Mouse (Mus musculus): ENCODE measurements around the gene Rasa1.

The Rasa1 gene

DNA sequence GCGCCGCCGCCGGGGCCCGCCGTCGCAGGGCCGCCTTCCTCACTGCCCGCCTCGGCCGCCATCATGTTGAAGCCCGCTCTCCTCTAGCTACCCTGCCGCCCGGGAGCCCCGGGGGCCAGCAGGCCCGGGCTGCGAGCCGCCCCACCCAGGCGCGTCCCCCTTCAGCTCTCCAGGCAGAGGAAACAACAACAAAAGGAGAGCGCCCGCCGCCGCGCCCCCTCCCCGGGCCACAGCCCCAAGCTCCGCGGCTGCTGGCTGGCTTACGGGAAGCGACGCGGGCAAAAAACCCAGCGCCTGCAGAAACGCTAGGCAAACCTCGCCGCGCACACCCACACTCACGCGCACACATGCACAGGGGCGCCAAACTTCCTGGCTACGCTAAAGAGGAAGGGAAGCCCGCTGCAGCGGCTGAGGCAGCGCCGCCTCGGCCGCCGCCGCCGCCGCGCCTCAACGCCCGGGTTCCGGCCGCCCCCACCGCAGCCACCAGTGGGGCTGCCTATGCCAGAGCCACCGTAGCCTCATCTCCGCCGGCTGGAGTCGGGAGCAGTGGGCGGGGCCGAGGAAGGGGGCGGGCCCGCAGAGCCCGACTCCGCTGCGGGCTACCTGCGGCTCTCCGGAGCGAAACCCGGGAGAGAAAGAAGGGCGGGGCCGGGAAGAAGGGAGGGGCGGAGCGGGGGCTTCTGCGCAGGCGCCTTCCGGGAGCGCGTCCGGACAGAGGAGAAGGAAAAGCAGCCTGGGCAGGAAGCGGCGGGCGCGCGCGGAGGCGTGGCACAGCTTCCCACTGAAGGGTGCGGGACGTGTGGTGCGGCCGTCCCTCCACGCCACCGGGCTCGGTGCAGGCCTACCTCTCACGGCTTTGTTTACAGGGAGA is at the start of gene Rasa1:
Gene Rasa1 (minus strand): TSS at position 288 of the 871 bp plus-strand sequence.
- DNase-seq (ENCODE audit: low spot score in 2 of 2) = peak; percentile 88 to 91

DNA sequence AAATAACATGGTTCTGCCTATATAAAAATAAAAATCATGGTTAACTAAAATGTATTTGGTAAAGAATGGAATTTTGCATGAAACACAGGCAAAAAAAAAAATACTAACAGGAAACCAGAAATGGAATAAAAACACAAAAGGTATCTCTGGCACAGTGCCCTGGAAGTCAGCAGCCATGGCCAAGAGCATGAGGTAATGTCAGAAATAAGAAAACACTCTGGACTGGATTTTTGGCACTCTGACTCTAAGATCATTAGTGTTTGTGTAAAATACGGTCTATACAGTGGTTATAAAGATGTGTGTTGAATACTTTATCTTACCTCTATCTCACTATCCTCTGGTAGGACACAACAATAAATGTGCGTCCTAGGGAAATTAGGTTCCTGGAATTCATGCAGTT is 22.6 kb upstream of the Rasa1 start:
- DNase-seq (ENCODE audit: low spot score in 2 of 2) = no peak

DNA sequence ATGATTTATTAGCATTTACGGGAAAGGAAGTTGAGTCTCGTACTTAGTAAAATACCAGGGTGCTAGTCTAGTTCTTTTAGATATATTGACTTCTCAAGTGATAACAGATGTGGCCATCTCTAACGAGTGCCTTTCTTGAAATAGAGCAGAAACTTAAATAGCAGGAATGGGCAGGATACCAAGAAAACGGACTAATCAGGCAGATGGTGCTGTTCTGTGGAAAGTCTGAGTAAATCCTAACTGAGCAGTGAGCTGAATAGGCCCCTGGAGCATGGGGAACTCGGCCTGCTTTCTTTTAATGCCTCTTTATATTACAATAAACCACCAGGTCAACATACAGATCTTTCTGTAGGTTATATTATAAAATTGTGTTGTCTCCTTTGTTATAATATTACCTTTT is 22.0 kb upstream of the Rasa1 start:
- DNase-seq (ENCODE audit: low spot score in 2 of 2) = peak; percentile 17 to 23

DNA sequence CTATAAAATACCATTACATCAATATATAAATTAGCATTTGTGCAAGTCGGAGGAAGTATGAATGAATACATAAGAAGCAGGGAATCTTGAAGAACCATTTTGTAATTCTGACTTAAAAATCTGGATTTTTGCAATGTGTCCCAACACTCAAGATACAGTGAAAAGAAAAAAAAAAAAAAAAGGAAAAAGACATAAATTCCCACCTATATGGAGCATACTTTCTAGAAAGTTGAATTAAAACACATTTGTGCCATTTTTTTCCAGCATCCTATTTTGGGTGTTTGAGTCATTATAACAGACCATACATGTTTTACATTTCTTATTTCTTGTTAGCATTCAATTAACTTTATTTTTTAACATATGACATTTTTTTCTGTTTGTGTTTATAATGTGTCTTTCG is 21.6 kb upstream of the Rasa1 start:
- no peak for DNase-seq (ENCODE audit: low spot score in 2 of 2)

DNA sequence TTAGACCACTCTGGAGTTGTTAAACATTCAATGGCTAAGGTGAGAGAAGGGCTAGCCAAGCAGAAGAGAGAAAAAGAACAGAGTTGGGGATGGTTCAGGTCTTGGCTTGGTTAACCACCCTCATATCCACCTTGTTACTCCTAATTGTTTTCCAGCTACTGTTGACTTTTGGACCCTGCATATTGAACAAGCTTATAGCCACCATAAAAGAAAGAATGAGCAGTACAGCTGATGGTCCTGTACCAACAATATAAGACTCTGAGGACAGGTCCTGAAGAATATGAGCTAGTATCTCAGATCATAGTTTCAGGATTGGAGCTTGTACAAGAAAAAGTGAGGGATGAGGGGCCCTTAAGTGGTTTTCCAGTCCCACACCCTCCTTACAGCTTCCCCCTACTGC is 17.1 kb upstream of the Rasa1 start:
- no peak for DNase-seq (ENCODE audit: low spot score in 2 of 2)

DNA sequence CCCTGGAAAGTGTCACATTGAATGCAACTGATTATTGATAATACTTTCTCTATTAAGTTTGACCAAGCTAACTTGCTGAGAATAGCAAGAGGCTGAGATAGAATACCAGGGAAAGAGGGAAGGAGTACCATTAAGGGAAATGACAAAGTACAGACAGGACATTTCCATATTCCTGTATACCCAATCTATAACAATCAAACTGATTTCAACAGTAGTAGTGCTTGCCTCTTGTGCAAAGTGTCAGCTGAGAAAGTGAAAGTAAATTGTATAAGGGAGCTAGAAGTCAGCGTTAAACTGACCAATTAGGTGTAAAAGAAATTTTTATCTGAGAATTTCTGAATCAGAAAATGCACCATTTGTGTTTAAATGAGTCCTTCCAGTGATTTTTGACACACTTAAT is 1.7 kb upstream of the Rasa1 start:
- no peak for DNase-seq (ENCODE audit: low spot score in 2 of 2)

DNA sequence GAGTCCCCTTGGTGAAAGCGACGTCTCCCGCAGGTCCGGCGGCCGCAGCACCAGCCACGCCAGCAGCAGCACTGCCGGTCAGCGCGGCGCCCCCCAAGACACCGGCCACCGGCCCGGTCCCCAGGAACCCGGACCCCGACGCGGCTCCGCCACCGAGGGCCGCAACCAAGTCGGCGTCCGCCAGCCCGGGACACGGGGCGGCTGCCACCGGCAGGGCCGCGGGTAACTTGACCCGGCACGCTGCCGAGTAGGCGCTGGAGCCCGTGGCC is 422 bp downstream of the Rasa1 start:
- no peak for DNase-seq (ENCODE audit: low spot score in 2 of 2)

DNA sequence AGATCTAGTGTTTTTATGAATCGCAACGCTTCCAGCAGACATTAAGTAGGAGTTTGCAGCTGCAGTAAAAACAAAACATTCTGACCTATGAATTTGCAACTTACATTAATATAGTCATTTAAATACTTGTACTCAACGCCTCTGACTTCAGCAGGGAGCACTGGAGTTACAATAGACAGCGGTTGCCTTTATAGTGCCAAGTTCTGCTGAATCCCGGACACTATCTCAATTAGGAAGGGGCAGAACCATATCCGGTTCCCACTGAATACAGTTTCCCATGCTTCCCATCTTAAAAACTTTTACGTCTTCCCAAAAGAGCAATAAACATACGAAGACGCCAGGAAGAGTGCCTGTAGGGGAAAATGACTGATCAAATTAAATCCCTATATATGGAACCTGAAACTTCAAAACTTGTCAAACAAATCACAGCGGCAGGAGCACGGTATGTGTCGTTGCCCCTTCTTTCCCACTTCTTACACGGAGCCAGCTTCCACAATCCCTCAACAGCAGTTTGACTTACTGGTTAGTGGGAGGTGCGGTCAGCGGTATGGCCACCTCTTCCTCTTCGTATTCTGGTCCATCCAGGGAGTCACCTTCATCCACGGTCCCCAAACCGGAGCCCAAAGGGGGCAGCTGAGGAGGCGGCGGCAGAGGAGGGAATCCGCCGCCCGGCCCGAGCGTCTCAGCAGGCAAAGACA is 905 bp downstream of the Rasa1 start:
- DNase-seq (ENCODE audit: low spot score in 2 of 2) = peak in 1 of 2 experiments; percentile 25

DNA sequence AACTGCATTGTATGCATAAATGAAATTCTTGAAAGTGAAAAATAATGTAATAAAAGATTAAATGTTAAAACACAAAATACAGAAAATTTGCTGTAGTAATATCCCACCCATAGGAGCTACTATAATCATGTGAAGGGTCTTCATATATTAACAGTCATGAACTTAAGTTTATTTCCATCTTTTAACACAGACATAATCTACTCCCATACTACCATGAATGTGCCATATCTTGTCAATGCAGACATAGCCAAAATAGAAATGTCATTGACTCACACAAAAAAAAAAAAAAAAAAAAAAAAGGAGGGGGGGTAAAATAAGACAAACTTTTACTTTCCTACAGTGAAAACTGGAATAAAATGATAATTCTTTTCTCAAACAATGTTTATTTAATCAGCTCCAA is 6.3 kb downstream of the Rasa1 start:
- no peak for DNase-seq (ENCODE audit: low spot score in 2 of 2)

DNA sequence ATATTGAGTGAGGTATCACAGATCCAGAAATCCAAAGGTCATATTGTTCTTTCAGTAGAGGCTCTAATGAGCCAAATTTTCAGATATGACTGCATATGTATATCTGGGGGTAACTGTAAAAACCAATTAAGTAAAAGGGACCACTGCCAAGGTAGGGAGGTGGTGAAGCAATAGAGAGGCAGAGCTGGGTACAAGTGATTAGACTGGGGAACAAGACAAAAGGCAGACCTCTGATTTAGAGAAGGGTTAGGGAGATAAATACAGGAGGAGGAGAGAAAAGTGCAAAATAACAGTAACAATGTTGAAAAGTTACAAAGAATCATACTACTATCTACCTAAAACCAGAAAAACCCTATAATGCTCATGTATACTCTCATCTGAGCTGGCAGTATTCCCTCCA is 10.0 kb downstream of the Rasa1 start:
- no peak for DNase-seq (ENCODE audit: low spot score in 2 of 2)

DNA sequence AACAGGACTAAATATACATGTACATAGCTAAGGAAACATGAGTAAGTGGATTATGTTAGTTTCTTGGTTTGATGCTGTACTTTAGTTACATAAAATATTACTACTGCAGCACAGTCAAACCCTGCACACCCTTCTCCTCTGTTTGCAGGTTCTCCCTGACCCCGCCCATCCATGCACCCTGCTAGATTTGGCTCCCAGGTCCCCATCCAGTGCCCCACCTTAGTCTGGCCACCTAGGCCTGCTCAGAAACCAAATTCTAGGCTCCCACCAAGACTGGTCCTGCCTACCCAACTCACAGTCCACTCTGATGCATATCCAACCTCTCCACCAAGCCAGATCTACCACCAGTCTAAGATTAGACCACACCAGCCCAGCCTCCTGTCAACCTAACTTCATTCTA is 14.4 kb downstream of the Rasa1 start:
- DNase-seq (ENCODE audit: low spot score in 2 of 2) = no peak

DNA sequence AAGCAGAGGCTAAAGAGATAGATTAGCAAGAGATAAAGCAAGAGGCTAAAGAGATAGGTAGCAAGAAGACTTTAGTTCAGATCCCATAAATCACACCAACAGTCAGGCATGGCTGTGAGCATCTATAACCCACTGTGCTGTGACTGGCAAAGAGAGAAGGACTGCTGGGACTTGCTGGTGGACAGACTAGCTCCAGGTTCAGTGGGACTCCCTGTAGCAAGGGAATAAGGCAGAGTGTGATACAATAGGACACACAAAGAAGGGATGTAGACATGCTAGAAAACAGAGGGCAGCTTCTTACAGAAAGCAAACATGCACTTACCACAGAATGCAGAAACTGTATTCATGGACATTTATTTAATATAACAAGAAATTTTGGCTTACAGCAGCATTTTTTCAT is 15.1 kb downstream of the Rasa1 start:
- no peak for DNase-seq (ENCODE audit: low spot score in 2 of 2)

DNA sequence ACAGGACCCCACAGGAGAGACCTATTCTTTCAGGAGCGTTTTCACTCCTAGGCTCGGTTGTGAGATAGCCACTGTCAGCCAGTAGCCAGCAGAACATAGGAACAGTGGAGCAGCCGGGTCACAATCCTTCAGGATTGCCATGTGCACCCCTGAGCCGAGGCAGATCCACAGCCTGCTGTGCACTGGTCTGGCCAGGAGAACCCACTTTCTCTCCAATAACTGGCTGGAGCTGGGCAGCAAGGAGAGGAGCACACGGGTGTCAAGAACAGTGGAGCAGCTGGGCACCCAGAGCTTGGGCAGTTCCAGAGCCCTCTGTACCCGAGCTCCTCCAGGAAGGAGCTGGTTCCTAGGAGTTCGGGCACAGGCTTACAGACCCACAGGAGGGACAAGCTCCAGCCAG is 50.2 kb downstream of the Rasa1 start:
- no peak for DNase-seq (ENCODE audit: low spot score in 2 of 2)

DNA sequence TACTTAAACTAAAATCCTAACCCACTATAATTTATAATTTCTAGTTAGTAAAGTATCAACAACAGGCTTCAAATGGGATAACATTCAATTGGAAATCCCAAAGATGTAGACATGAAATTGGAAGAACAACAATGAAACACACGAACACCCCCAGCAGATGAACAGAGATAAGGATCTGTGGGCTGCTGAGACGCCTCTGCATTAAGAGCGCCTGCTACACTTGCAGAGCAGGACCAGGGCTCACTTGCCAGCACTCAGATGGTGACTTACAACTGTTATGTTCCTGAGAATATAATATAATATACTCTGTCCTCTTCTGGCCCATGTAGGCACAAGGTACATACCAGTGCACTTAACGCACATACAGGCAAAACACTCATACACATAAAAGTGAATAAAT is 70.3 kb downstream of the Rasa1 start:
- DNase-seq (ENCODE audit: low spot score in 2 of 2) = no peak

DNA sequence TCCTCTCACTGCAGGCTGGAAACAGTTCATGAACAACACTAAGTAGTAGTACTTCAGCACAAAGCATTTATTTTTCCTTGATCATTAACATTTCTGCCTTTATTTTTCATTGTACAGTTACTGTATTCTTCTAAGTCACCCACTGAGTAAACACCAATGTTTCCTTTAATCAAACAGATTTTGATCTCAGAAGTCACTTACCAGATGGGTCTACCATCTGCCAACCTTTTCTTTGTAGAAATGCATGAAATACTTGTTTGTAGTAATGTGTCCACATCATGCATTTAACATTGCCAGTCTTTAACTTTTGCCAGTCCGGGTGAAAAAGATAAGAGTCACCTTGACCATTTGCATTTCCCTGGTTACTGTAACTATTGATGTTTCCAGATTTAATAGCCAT is 78.6 kb downstream of the Rasa1 start:
- DNase-seq (ENCODE audit: low spot score in 2 of 2) = no peak

DNA sequence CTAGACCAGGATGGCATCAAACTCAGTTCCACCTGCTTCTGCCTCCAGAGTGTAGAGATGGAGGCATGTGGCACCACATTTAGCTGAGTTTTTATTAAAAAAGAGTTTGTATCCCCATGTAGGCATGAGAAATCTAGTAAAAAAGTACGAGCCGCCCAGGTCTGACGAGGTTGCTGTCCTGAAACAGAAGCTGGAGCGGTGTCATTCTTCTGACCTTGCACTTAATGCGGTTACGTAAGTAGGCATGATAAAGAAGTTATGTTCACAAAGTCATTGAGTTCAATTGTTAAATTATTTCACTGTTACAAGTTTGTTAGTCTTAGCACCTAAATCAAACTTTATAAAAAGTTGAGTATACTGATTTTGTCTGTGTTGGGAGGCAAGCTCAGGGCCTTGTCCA is 80.3 kb downstream of the Rasa1 start:
- no peak for DNase-seq (ENCODE audit: low spot score in 2 of 2)

DNA sequence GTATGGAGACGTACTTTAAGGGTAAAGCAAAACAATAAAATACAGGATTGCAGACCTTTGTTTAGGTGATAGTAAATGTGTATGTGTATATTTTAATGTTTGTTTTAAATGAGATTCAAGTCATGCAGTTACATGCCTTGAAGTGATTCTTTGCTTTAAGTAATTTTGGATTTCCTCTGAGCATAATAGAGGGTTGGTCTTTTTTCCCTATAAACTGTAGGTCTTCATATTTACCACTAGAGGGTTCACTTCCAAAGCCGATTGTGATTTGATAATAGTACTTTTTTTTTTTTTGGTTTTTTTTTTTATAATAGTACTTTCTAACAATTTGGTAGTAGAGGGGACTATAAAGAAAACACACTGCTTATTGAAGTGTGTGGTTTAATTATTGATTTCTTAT is 81.4 kb downstream of the Rasa1 start:
- DNase-seq (ENCODE audit: low spot score in 2 of 2) = no peak

DNA sequence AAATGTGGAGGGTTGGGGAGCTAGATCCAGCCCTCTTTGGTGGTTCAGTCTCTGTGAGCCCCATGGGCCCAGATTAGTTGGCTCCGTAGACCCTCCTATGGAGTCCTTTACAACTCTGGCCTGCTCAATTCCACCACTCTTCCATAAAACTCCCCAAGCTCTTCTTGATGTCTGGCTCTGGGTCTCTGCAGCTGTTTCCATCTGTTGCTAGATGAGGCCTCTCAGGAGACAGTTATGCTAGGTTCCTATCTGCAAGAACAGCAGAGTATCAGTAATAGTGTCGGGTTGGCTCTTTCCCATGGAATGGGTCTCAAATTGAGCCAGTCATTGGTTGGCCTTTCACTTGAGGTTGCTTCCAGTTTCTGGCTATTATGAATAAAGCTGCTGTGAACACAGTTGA is 97.7 kb downstream of the Rasa1 start:
- DNase-seq (ENCODE audit: low spot score in 2 of 2) = no peak

DNA sequence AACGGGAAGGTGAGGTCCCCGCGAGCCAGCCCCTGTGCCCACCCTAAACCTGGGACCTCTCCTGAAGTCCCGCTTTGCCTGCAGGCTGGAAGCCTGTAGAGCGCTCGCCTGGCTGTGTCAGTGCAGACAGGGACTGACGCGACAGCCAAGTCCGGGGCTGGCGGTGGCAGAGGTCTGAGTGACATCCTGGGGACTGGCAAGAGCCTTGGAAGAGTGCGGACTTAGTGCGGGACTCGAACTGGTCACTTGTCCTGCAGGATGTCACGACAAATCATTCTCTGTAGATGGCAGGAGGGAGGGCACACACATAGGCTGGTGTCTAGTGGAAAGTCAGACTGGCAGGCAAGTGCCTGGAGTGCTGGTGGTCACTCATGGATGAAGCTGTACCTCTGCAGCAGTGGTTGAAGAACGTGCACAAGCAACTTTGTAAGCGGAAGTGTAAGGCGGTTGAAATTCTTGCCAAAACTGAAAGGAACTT is 99.2 kb downstream of the Rasa1 start:
- no peak for DNase-seq (ENCODE audit: low spot score in 2 of 2)

DNA sequence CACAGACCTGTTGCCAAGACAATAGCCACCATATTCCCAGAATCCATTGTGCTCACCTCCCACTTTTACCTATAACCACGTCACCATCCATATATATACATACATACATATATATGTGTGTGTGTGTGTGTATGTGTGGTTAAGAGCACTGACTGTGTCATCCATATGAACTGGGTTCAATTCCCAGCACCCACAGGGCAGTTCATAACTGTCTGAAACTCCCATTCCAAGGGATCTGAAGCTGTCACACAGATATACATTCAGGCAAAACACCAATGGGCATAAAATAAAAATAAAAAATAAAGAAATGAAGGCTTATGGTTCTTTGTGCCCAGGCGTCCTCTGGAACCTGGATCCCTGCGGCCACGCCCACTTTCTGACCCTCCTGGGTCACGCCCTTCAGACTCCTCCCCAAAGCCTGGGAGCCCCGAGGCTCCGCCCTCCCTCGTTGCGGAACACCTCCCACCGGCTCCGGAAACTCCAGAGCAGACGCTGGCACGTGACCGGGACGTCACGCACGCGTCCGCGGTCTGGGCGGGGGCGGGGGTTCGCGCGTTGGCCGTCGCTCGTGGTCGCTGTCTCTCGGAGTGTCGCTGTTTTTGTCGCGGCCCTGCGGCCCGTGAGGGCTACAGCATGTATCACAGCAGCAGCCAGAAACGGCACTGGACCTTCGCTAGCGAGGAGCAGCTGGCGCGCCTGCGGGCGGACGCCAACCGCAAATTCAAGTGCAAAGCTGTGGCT is 99.9 kb downstream of the Rasa1 start, which contains the start of gene Ccnh:
Gene Ccnh (plus strand): TSS at position 506 of the 741 bp plus-strand sequence.
- peak; percentile 92 for DNase-seq (ENCODE audit: low spot score in 2 of 2)
